Mouse (Mus musculus): ENCODE measurements around the gene Tmbim1. TPM values are rescaled to one million over a fixed set of nuclear protein-coding genes. Genes with fewer than 3 reads are reported as not detected.
"Not testable (repeated sequence)": the region's sequence is repeated elsewhere in the genome, so short reads cannot be mapped to it uniquely, and the experiment has no call there.

The Tmbim1 gene
- total RNA-seq (2021), result 10 to 100 TPM; 19.4 to 22.0 TPM
- long read RNA-seq, experiment 1, full-length matches to known transcripts, result 11 of 13 reads
- long read RNA-seq, experiment 1, partial matches to known transcripts, result 0 of 13 reads
- long read RNA-seq, experiment 1, other reads (novel, unspliced or antisense), result 2 of 13 reads
- long read RNA-seq, experiment 2, full-length matches to known transcripts, result 6 of 7 reads
- long read RNA-seq, experiment 2, partial matches to known transcripts, result 0 of 7 reads
- long read RNA-seq, experiment 2, other reads (novel, unspliced or antisense), result 1 of 7 reads

DNA sequence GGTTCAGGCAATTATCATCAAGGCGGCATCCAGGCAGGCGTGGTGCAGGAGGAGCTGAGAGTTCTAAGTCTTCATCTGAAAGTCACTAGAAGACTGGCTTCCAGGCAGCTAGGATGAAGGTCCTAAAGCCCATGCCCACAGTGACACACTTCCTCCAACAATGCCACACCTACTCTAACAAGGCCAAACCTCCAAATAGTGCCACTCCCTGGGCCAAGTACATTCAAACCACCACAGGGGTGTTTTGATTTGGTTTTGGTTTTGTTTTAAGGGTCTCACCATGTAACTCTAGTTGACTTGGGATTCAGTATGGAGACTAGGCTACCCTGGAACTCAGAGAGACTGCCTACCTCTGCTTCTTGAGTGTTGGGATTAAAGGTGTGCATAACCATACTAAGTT lies at the start of gene Tmbim1:
Gene Tmbim1 (minus strand): TSS at position 101 of the 400 bp plus-strand sequence.
- peak within 1 kb of the TSS; percentile 85 for H3K27ac ChIP-seq
- H3K4me3 ChIP-seq, result peak within 1 kb of the TSS; percentile 82
- intact Hi-C loops (cut with DNase I), result no loop called here
- DNase-seq (ENCODE audit: extremely low spot score in 1 of 2, low spot score in 2 of 2), result no peak
- no peak for TF ChIP-seq CTCF (IDR thresholded peaks at IDR 0.05)

DNA sequence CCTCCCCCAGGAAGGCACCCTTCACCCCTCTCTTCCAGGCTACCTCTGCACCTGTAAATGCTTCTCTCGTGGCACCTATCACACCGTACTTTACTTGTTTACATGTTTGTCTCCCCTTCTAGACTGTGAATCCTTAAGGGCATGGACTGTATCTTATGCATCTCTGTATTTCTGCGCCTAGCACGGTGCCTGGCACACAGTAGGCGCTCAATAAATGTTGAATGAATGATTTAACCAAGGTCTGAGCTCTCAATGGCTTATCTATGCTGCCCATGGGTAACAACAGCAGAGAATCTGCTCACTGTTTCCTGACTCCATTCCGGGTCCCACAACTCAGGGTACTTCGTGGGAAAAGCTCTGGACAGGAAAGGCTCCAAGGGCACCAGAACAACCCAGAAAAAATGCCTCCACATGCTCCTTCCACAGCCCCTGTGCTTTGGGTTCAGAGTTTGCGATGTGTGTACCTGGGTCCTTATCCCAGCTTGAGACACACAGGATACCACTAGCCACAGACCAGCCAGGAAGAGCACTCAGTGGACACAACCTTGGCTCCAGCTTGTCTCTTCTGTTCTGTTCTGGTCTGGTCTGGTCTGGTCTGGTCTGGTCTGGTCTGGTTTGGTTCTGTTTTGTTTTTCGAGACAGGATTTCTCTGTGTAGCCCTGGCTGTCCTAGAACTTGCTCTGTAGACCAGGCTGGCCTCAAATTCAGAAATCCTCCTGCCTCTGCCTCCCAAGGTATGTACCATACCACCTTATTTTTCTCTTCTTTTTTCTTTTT lies 48.2 kb upstream of the Tmbim1 start:
- Histone ChIP-seq H3K27ac (no peak overlapping the region), H3K4me3 (no peak overlapping the region)
- DNase-seq (ENCODE audit: extremely low spot score in 1 of 2, low spot score in 2 of 2), result no peak
- intact Hi-C loops (cut with DNase I), result no loop called here
- no peak for TF ChIP-seq CTCF (IDR thresholded peaks at IDR 0.05)

GRCm38 (mm10) chr1:74352532-74353096 lies 47.2 kb upstream of the Tmbim1 start:
- no peak overlapping the region for H3K4me3 ChIP-seq
- intact Hi-C loops (cut with DNase I), result no loop called here
- no peak for DNase-seq (ENCODE audit: extremely low spot score in 1 of 2, low spot score in 2 of 2)
- TF ChIP-seq CTCF (IDR thresholded peaks at IDR 0.05), result no peak
- H3K27ac ChIP-seq, result no peak overlapping the region

DNA sequence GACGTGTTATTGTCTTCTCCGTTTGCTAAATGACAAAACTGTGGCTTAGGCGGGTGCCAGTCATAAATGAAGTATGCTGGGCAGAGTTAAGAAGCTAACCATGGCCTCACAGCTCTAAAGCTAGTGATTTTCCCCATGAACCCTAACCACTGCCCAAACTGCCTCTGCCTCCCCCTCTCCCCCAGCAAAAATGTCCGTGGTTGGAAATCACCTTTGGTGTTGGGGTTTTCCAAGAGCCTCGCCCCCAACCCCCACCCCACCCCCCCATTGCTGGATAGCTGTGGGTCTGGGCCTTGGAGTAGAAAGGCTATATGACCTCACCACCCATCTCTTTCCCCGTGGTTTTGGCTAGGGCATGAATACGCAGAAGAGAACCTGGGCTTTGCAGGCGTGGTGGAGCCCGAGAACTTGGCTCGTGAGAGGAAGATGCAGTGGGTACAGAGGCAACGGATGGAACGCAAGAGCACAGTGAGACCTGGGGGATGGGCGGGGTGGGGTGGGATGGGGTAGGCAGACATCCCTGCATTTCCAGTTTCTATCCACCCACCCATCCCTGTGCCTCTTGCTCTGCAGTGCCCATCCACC lies 45.9 kb upstream of the Tmbim1 start:
- no peak for DNase-seq (ENCODE audit: extremely low spot score in 1 of 2, low spot score in 2 of 2)
- intact Hi-C loops (cut with DNase I), result no loop called here
- no peak for TF ChIP-seq CTCF (IDR thresholded peaks at IDR 0.05)

GRCm38 (mm10) chr1:74344163-74344916 lies 38.9 kb upstream of the Tmbim1 start:
- TF ChIP-seq CTCF (IDR thresholded peaks at IDR 0.05), result no peak
- DNase-seq (ENCODE audit: extremely low spot score in 1 of 2, low spot score in 2 of 2), result no peak
- no peak overlapping the region for H3K27ac ChIP-seq
- intact Hi-C loops (cut with DNase I), result no loop called here
- H3K4me3 ChIP-seq, result no peak overlapping the region

More for the DNA sequence above, 45.9 kb upstream of the Tmbim1 start:
- Histone ChIP-seq H3K27ac (no peak overlapping the region), H3K4me3 (no peak overlapping the region)

GRCm38 (mm10) chr1:74343161-74343560 lies 37.7 kb upstream of the Tmbim1 start:
- intact Hi-C loops (cut with DNase I), result no loop called here
- no peak for TF ChIP-seq CTCF (IDR thresholded peaks at IDR 0.05)
- Histone ChIP-seq H3K27ac (no peak overlapping the region), H3K4me3 (no peak overlapping the region)
- no peak for DNase-seq (ENCODE audit: extremely low spot score in 1 of 2, low spot score in 2 of 2)

DNA sequence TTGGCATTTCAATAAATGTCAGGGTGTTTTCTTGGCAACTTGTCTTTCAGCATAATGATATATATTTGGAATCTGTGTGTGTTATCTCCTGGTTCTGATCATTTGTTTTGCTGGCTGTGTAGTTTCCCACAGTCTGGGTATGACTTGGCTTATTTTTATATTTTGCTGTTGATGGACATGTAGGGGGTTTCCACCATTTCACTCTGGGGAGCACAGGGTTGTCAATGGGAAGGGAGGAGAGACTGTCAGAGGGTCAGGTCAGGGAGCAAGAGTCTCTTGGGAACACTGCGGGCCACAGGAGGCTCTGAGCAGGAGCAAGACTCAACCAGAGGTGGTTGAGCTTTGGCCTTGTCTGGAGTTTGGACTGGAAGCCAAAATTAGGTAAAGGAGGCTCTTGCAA lies 36.9 kb upstream of the Tmbim1 start:
- no peak for TF ChIP-seq CTCF (IDR thresholded peaks at IDR 0.05)
- H3K27ac ChIP-seq, result no peak overlapping the region
- no peak overlapping the region for H3K4me3 ChIP-seq
- intact Hi-C loops (cut with DNase I), result no loop called here
- DNase-seq (ENCODE audit: extremely low spot score in 1 of 2, low spot score in 2 of 2), result no peak

DNA sequence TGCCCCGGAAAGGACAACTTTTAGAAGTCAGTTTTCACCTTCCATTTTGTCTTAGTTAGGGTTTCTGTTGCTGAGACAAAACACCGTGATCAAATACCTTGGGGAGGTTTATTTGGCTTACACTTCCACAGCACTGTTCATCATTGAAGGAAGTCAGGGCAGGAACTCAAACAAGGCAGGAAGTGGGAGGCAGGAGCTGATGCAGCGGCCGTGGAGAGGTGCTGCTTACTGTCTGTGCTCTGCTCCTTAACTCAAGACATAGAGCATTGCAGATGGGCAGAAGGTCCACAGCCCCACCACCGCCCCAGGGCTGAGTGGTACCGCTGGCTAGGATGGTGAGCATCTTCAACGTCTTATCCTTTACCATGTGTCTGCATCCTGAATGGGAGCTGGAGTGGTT lies 36.5 kb upstream of the Tmbim1 start:
- H3K4me3 ChIP-seq, result no peak overlapping the region
- no peak for TF ChIP-seq CTCF (IDR thresholded peaks at IDR 0.05)
- H3K27ac ChIP-seq, result no peak overlapping the region
- no peak for DNase-seq (ENCODE audit: extremely low spot score in 1 of 2, low spot score in 2 of 2)
- intact Hi-C loops (cut with DNase I), result no loop called here

DNA sequence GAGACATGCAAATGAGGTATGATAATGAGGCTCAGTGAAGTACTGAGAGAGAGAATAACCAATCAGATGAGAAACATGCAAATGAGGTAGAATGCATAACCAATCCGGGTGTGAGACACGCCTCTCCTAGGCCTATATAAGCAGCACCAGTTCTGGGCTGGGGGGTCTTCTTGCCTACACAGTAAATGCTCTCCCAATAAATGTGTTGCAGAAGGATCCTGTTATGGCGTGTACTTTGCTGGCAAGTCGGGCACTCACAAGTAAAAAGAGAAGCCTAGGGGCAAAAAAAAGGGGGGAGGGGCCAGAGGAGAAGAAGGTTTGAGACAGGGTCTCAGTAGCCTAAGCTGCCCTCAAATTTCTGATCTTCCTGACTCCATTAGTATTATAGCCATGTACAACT lies 35.6 kb upstream of the Tmbim1 start:
- H3K27ac ChIP-seq; H3K4me3 ChIP-seq; intact Hi-C loops (cut with DNase I); DNase-seq (ENCODE audit: extremely low spot score in 1 of 2, low spot score in 2 of 2): not testable (repeated sequence)

GRCm38 (mm10) chr1:74340361-74340764 lies 34.9 kb upstream of the Tmbim1 start:
- TF ChIP-seq CTCF (IDR thresholded peaks at IDR 0.05), result no peak
- H3K27ac ChIP-seq, result no peak overlapping the region; the same call in 1 of the 2 replicates
- peak; percentile 38 to 59 for DNase-seq (ENCODE audit: extremely low spot score in 1 of 2, low spot score in 2 of 2)
- intact Hi-C loops (cut with DNase I), result no loop called here
- H3K4me3 ChIP-seq, result no peak overlapping the region

DNA sequence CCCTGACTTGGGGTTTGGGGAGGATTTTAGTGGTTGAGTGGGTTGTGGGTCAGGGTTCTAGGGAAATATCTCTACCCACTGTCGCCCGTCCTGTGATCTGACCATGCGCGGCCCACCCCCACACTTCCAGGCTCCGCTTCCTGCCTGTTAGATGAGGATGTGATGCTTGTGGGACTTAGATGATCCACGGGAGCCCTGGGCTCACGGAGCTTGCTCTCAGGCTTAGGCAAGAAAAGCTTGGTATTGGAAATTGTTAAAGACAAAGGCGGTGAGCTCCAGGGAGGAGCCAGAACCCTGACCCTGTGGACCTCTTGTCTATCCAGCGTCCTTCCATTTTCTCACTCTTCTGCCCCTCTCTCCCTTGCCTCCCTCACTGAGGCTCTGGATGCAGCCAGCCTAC lies 34.5 kb upstream of the Tmbim1 start:
- H3K4me3 ChIP-seq, result no peak overlapping the region
- intact Hi-C loops (cut with DNase I), result no loop called here
- no peak overlapping the region; the same call in 1 of the 2 replicates for H3K27ac ChIP-seq
- no peak for DNase-seq (ENCODE audit: extremely low spot score in 1 of 2, low spot score in 2 of 2)
- no peak for TF ChIP-seq CTCF (IDR thresholded peaks at IDR 0.05)

Data from left cerebral cortex, adult 2 months (tissue).